Mouse (Mus musculus) lung, adult 2 months (tissue): Measurements from ENCODE around the gene Cbr2. TPM values are rescaled to one million over a fixed set of nuclear protein-coding genes. Genes with fewer than 3 reads are reported as not detected.

Source experiments
- DNase-seq: peaks from one replicate; pipeline ENCODE4 v3.0.0; 2022
- H3K4me1 ChIP-seq: fragments of 200-500 bp; 2 replicates; pipeline ENCODE4 v1.6.1; 2011; ENCODE audit warnings: low read length; ENCODE audit not compliant: control insufficient read depth, insufficient read depth
- H3K4me3 ChIP-seq: fragments of 200-500 bp; replicated peaks from 2 replicates; pipeline ENCODE3; 2011; ENCODE audit warnings: low read depth, mild to moderate bottlenecking, control low read depth, low read length; ENCODE audit errors: extremely low read depth
- CTCF ChIP-seq: fragments of 200-500 bp; IDR thresholded peaks from 2 replicates; pipeline ENCODE4 v1.5.1; 2011; ENCODE audit warnings: mild to moderate bottlenecking, low read length, control low read depth; ENCODE audit not compliant: insufficient read depth
- POLR2A ChIP-seq: fragments of 200-500 bp; IDR thresholded peaks from 2 replicates; pipeline ENCODE4 v1.6.1; 2011; ENCODE audit warnings: low read depth, mild to moderate bottlenecking, control low read depth, low read length, borderline replicate concordance; ENCODE audit errors: extremely low read depth
- WGBS: fragments of 180-500 bp; shearing (Covaris S2); methylation state at CpG from one replicate; pipeline ENCODE4 v1.1.7; 2018; 5-methylcytosine and 5-hydroxymethylcytosine counted together
- polyA plus RNA-seq: library from polyadenylated mRNA; depleted of rRNA; stranded (reverse); fragments of >200 nt; gene quantifications from 2 replicates; pipeline ENCODE4 v1.2.3, GENCODE M21; 2012

Gene Cbr2
- polyA plus RNA-seq, 1 experiment, result 14,250 TPM

GRCm38 (mm10) chr11:120695641-120696040 is 36.3 kb downstream of the Cbr2 start:
- WGBS, result 69% methylated on average over 12 of the region's 12 CpGs
- H3K4me1 ChIP-seq, result peaks cover 3% of the 10 kb centered on the region; the same call in 1 of the 2 replicates
- H3K4me3 ChIP-seq, result no peak overlapping the region
- TF ChIP-seq CTCF (no peak), POLR2A (no peak)
- DNase-seq, result no peak

GRCm38 (mm10) chr11:120695184-120695583 is 36.7 kb downstream of the Cbr2 start:
- Histone ChIP-seq H3K4me3 (no peak overlapping the region), H3K4me1 (peaks cover 3% of the 10 kb centered on the region; the same call in 1 of the 2 replicates)
- TF ChIP-seq POLR2A (no peak), CTCF (no peak)
- no peak for DNase-seq
- 43% methylated on average over 4 of the region's 4 CpGs for WGBS

GRCm38 (mm10) chr11:120693461-120693860 is 38.5 kb downstream of the Cbr2 start:
- 80% methylated on average over 3 of the region's 3 CpGs for WGBS
- no peak for DNase-seq
- H3K4me3 ChIP-seq, result no peak overlapping the region
- no peak for TF ChIP-seq CTCF
- no peak for TF ChIP-seq POLR2A
- peaks cover 3% of the 10 kb centered on the region; the same call in 1 of the 2 replicates for H3K4me1 ChIP-seq

- DNase-seq, result no peak
- Histone ChIP-seq H3K4me3 (no peak overlapping the region), H3K4me1 (peaks cover 3% of the 10 kb centered on the region; the same call in 1 of the 2 replicates)
- TF ChIP-seq POLR2A (no peak), CTCF (no peak)
- WGBS, result 66% methylated on average over 4 of the region's 4 CpGs
These were observed 39.4 kb downstream of the Cbr2 start for GRCm38 (mm10) chr11:120692471-120693011.

GRCm38 (mm10) chr11:120689365-120689764 is 42.5 kb downstream of the Cbr2 start:
- 64% methylated on average over 3 of the region's 3 CpGs for WGBS
- no peak overlapping the region for H3K4me3 ChIP-seq
- TF ChIP-seq POLR2A (no peak), CTCF (no peak)

GRCm38 (mm10) chr11:120686650-120687272 is 45.2 kb downstream of the Cbr2 start:
- peak; percentile 53 for DNase-seq
- 67% methylated on average over 20 of the region's 20 CpGs for WGBS

More at GRCm38 (mm10) chr11:120689365-120689764, 42.5 kb downstream of the Cbr2 start:
- peaks cover 8% of the 10 kb centered on the region; the same call in 1 of the 2 replicates for H3K4me1 ChIP-seq
- DNase-seq, result no peak

GRCm38 (mm10) chr11:120684660-120685059 is 47.3 kb downstream of the Cbr2 start:
- WGBS, result 71% methylated on average over 2 of the region's 2 CpGs
- Histone ChIP-seq H3K4me1 (peaks cover 4% of the 10 kb centered on the region; the same call in 1 of the 2 replicates), H3K4me3 (no peak overlapping the region)
- TF ChIP-seq POLR2A (0 out of 2 replicates have a peak, but pooled peaks have one; percentile 14), CTCF (no peak)
- peak; percentile 59 for DNase-seq

More at GRCm38 (mm10) chr11:120686650-120687272, 45.2 kb downstream of the Cbr2 start:
- Histone ChIP-seq H3K4me1 (peaks cover 4% of the 10 kb centered on the region; the same call in 1 of the 2 replicates), H3K4me3 (no peak overlapping the region)
- TF ChIP-seq POLR2A (no peak), CTCF (no peak)

- DNase-seq, result no peak
- WGBS, result 81% methylated on average over 2 of the region's 2 CpGs
- Histone ChIP-seq H3K4me1 (peaks cover 4% of the 10 kb centered on the region; the same call in 1 of the 2 replicates), H3K4me3 (no peak overlapping the region)
- TF ChIP-seq POLR2A (no peak), CTCF (no peak)
These were observed 47.8 kb downstream of the Cbr2 start for GRCm38 (mm10) chr11:120684086-120684485.

- H3K4me3 ChIP-seq, result no peak overlapping the region
- TF ChIP-seq POLR2A, result no peak
- TF ChIP-seq CTCF, result no peak
- no peak for DNase-seq
- peaks cover 4% of the 10 kb centered on the region; the same call in 1 of the 2 replicates for H3K4me1 ChIP-seq
- 89% methylated on average over 3 of the region's 3 CpGs for WGBS
These were observed 48.4 kb downstream of the Cbr2 start for GRCm38 (mm10) chr11:120683536-120683935.
